Mouse (Mus musculus): ENCODE data around the gene Arhgef6. TPM values are rescaled to one million over a fixed set of nuclear protein-coding genes. Genes with fewer than 3 reads are reported as not detected.

Arhgef6 gene
- polyA plus RNA-seq, 1 experiment from 2014 or later = 7.1 TPM

- WGBS = 81% methylated on average over 5 of the region's 5 CpGs
- Histone ChIP-seq H3K4me1 (ENCODE audit: control insufficient read depth, insufficient read depth, low read length) (no peaks in the 10 kb centered on the region), H3K9ac (ENCODE audit: low read length) (no peak overlapping the region), H3K4me3 (ENCODE audit: low read depth, low read length) (no peak overlapping the region), H3K4me2 (ENCODE audit: low read length) (no peak overlapping the region), H3K9me3 (replicated peaks; ENCODE audit: control insufficient read depth, low read length) (no peaks in the 10 kb centered on the region), H3K27ac (ENCODE audit: low read depth, low read length) (no peak overlapping the region), H3K27me3 (replicated peaks; ENCODE audit: control insufficient read depth, insufficient read depth, low read length) (no peaks in the 10 kb centered on the region), H3K36me3 (ENCODE audit: control insufficient read depth, insufficient read depth, low read length) (no peaks in the 10 kb centered on the region)
- DNase-seq (ENCODE audit: low spot score) = no peak
- ATAC-seq = no peak
These were observed 149.2 kb downstream of the Arhgef6 start for GRCm38 (mm10) chrX:57189335-57189734.

- DNase-seq (ENCODE audit: low spot score) = no peak
- Histone ChIP-seq H3K9ac (ENCODE audit: low read length) (no peak overlapping the region), H3K4me2 (ENCODE audit: low read length) (no peak overlapping the region), H3K4me1 (ENCODE audit: control insufficient read depth, insufficient read depth, low read length) (no peaks in the 10 kb centered on the region), H3K27me3 (replicated peaks; ENCODE audit: control insufficient read depth, insufficient read depth, low read length) (no peaks in the 10 kb centered on the region), H3K9me3 (replicated peaks; ENCODE audit: control insufficient read depth, low read length) (no peaks in the 10 kb centered on the region), H3K4me3 (ENCODE audit: low read depth, low read length) (no peak overlapping the region), H3K27ac (ENCODE audit: low read depth, low read length) (no peak overlapping the region), H3K36me3 (ENCODE audit: control insufficient read depth, insufficient read depth, low read length) (no peaks in the 10 kb centered on the region)
- 87% methylated on average over 8 of the region's 8 CpGs for WGBS
- no peak for ATAC-seq
These were observed 151.2 kb downstream of the Arhgef6 start for GRCm38 (mm10) chrX:57187301-57187700.

GRCm38 (mm10) chrX:57183359-57183758, 155.2 kb downstream of the Arhgef6 start:
- Histone ChIP-seq H3K9ac (ENCODE audit: low read length) (no peak overlapping the region), H3K4me1 (ENCODE audit: control insufficient read depth, insufficient read depth, low read length) (no peaks in the 10 kb centered on the region), H3K9me3 (replicated peaks; ENCODE audit: control insufficient read depth, low read length) (no peaks in the 10 kb centered on the region), H3K4me2 (ENCODE audit: low read length) (no peak overlapping the region), H3K36me3 (ENCODE audit: control insufficient read depth, insufficient read depth, low read length) (no peaks in the 10 kb centered on the region), H3K4me3 (ENCODE audit: low read depth, low read length) (no peak overlapping the region), H3K27me3 (replicated peaks; ENCODE audit: control insufficient read depth, insufficient read depth, low read length) (no peaks in the 10 kb centered on the region), H3K27ac (ENCODE audit: low read depth, low read length) (no peak overlapping the region)
- no peak for ATAC-seq
- DNase-seq (ENCODE audit: low spot score) = no peak
- 90% methylated on average over 3 of the region's 3 CpGs for WGBS

- no peak overlapping the region for H3K9ac ChIP-seq (ENCODE audit: low read length)
- 82% methylated on average over 2 of the region's 2 CpGs for WGBS
- no peak overlapping the region for H3K4me3 ChIP-seq (ENCODE audit: low read depth, low read length)
- H3K9me3 ChIP-seq (replicated peaks; ENCODE audit: control insufficient read depth, low read length) = no peaks in the 10 kb centered on the region
- no peaks in the 10 kb centered on the region for H3K4me1 ChIP-seq (ENCODE audit: control insufficient read depth, insufficient read depth, low read length)
- no peaks in the 10 kb centered on the region for H3K27me3 ChIP-seq (replicated peaks; ENCODE audit: control insufficient read depth, insufficient read depth, low read length)
- H3K36me3 ChIP-seq (ENCODE audit: control insufficient read depth, insufficient read depth, low read length) = no peaks in the 10 kb centered on the region
- H3K27ac ChIP-seq (ENCODE audit: low read depth, low read length) = no peak overlapping the region
- DNase-seq (ENCODE audit: low spot score) (no peak), ATAC-seq (no peak)
- H3K4me2 ChIP-seq (ENCODE audit: low read length) = no peak overlapping the region
These were observed 156.1 kb downstream of the Arhgef6 start for GRCm38 (mm10) chrX:57182470-57182869.

Other genes with a start within 250 kb of the Arhgef6 start
- not detected in 2 replicates for gene Cd40lg, start 126.6 kb downstream of the Arhgef6 start, polyA plus RNA-seq (2014; fragmentation: Nextera tagmentation; extraction: Ambion mirVana)
- 263 and 266 TPM in 2 replicates for gene Rbmx, start 54.3 kb upstream of the Arhgef6 start, polyA plus RNA-seq (2014; fragmentation: Nextera tagmentation; extraction: Ambion mirVana)
- 0.08 TPM in 1 of 2 replicates, not detected in the other for gene Gm364, start 70.4 kb upstream of the Arhgef6 start, polyA plus RNA-seq (2014; fragmentation: Nextera tagmentation; extraction: Ambion mirVana)
- 0.22 and 0.27 TPM in 2 replicates for gene Gpr101, start 165.0 kb upstream of the Arhgef6 start, polyA plus RNA-seq (2014; fragmentation: Nextera tagmentation; extraction: Ambion mirVana)

Measured in forebrain, embryonic 14.5 days (tissue).